Mouse (Mus musculus): ENCODE measurements at regions not wholly inside any gene's neighbourhood (a gene's known extent, or its start where the extent isn't known, plus 50 kb on each side); places are given as distances from the start of the nearest gene placed in this dataset.

- no peak overlapping the region for H3K9ac ChIP-seq (ENCODE audit: low read depth, low read length)
- H3K4me3 ChIP-seq (ENCODE audit: low read depth, low read length), result no peak overlapping the region
- no peak overlapping the region for H3K4me2 ChIP-seq (replicated peaks; ENCODE audit: low read depth)
- 63% methylated on average over 13 of the region's 14 CpGs for WGBS
- no peak overlapping the region for H3K27ac ChIP-seq (ENCODE audit: low read depth, low read length)
- no peak for ATAC-seq
- no peak for TF ChIP-seq CTCF (IDR thresholded peaks at IDR 0.05; ENCODE audit: low read depth)
- H3K9me3 ChIP-seq (ENCODE audit: control insufficient read depth), result no peaks in the 10 kb centered on the region
- H3K4me1 ChIP-seq (replicated peaks; ENCODE audit: control insufficient read depth, insufficient read depth, low read length), result no peaks in the 10 kb centered on the region
- H3K27me3 ChIP-seq (replicated peaks; ENCODE audit: control insufficient read depth, insufficient read depth, low read length), result no peaks in the 10 kb centered on the region
- no peaks in the 10 kb centered on the region for H3K36me3 ChIP-seq (ENCODE audit: control insufficient read depth, insufficient read depth)
Measured at GRCm38 (mm10) chr4:53340021-53340667, 100.1 kb upstream of the Slc44a1 start.

GRCm38 (mm10) chr4:53339125-53340020, 100.8 kb upstream of the Slc44a1 start:
- no peak overlapping the region for H3K9ac ChIP-seq (ENCODE audit: low read depth, low read length)
- no peaks in the 10 kb centered on the region for H3K9me3 ChIP-seq (ENCODE audit: control insufficient read depth)
- no peak overlapping the region for H3K4me3 ChIP-seq (ENCODE audit: low read depth, low read length)
- H3K4me2 ChIP-seq (replicated peaks; ENCODE audit: low read depth), result no peak overlapping the region
- H3K27me3 ChIP-seq (replicated peaks; ENCODE audit: control insufficient read depth, insufficient read depth, low read length), result no peaks in the 10 kb centered on the region
- H3K4me1 ChIP-seq (replicated peaks; ENCODE audit: control insufficient read depth, insufficient read depth, low read length), result no peaks in the 10 kb centered on the region
- no peaks in the 10 kb centered on the region for H3K36me3 ChIP-seq (ENCODE audit: control insufficient read depth, insufficient read depth)
- ATAC-seq, result 0 out of 2 replicates have a peak, but pooled peaks have one; percentile 28
- TF ChIP-seq CTCF (IDR thresholded peaks at IDR 0.05; ENCODE audit: low read depth), result no peak
- WGBS, result 59% methylated on average over 12 of the region's 12 CpGs
- no peak overlapping the region for H3K27ac ChIP-seq (ENCODE audit: low read depth, low read length)

- Histone ChIP-seq H3K27me3 (replicated peaks; ENCODE audit: control insufficient read depth, insufficient read depth, low read length) (no peaks in the 10 kb centered on the region), H3K4me3 (ENCODE audit: low read depth, low read length) (no peak overlapping the region), H3K4me2 (replicated peaks; ENCODE audit: low read depth) (no peak overlapping the region), H3K27ac (ENCODE audit: low read depth, low read length) (no peak overlapping the region), H3K4me1 (replicated peaks; ENCODE audit: control insufficient read depth, insufficient read depth, low read length) (no peaks in the 10 kb centered on the region), H3K9ac (ENCODE audit: low read depth, low read length) (no peak overlapping the region), H3K36me3 (ENCODE audit: control insufficient read depth, insufficient read depth) (no peaks in the 10 kb centered on the region), H3K9me3 (ENCODE audit: control insufficient read depth) (no peaks in the 10 kb centered on the region)
- no peak for ATAC-seq
- WGBS, result 80% methylated on average over 4 of the region's 4 CpGs
- TF ChIP-seq CTCF (IDR thresholded peaks at IDR 0.05; ENCODE audit: low read depth), result no peak
Measured at GRCm38 (mm10) chr4:53338479-53338878, 101.7 kb upstream of the Slc44a1 start.

- Histone ChIP-seq H3K36me3 (ENCODE audit: control insufficient read depth, insufficient read depth) (no peaks in the 10 kb centered on the region), H3K27me3 (replicated peaks; ENCODE audit: control insufficient read depth, insufficient read depth, low read length) (no peaks in the 10 kb centered on the region), H3K27ac (ENCODE audit: low read depth, low read length) (no peak overlapping the region), H3K4me2 (replicated peaks; ENCODE audit: low read depth) (no peak overlapping the region), H3K4me1 (replicated peaks; ENCODE audit: control insufficient read depth, insufficient read depth, low read length) (no peaks in the 10 kb centered on the region), H3K9ac (ENCODE audit: low read depth, low read length) (no peak overlapping the region), H3K4me3 (ENCODE audit: low read depth, low read length) (no peak overlapping the region), H3K9me3 (ENCODE audit: control insufficient read depth) (no peaks in the 10 kb centered on the region)
- 46% methylated on average over 8 of the region's 8 CpGs for WGBS
- no peak for ATAC-seq
- no peak for TF ChIP-seq CTCF (IDR thresholded peaks at IDR 0.05; ENCODE audit: low read depth)
Measured at GRCm38 (mm10) chr4:53337784-53338183, 102.4 kb upstream of the Slc44a1 start.

GRCm38 (mm10) chr4:53327382-53328165, 112.6 kb upstream of the Slc44a1 start:
- no peaks in the 10 kb centered on the region for H3K9me3 ChIP-seq (ENCODE audit: control insufficient read depth)
- H3K4me1 ChIP-seq (replicated peaks; ENCODE audit: control insufficient read depth, insufficient read depth, low read length), result no peaks in the 10 kb centered on the region
- no peak overlapping the region for H3K9ac ChIP-seq (ENCODE audit: low read depth, low read length)
- TF ChIP-seq CTCF (IDR thresholded peaks at IDR 0.05; ENCODE audit: low read depth), result no peak
- no peak overlapping the region for H3K4me2 ChIP-seq (replicated peaks; ENCODE audit: low read depth)
- 56% methylated on average over 7 of the region's 7 CpGs for WGBS
- no peaks in the 10 kb centered on the region for H3K36me3 ChIP-seq (ENCODE audit: control insufficient read depth, insufficient read depth)
- ATAC-seq, result no peak
- H3K4me3 ChIP-seq (ENCODE audit: low read depth, low read length), result no peak overlapping the region
- no peak overlapping the region for H3K27ac ChIP-seq (ENCODE audit: low read depth, low read length)
- no peaks in the 10 kb centered on the region for H3K27me3 ChIP-seq (replicated peaks; ENCODE audit: control insufficient read depth, insufficient read depth, low read length)

- Histone ChIP-seq H3K36me3 (ENCODE audit: control insufficient read depth, insufficient read depth) (no peaks in the 10 kb centered on the region), H3K27ac (ENCODE audit: low read depth, low read length) (no peak overlapping the region), H3K9me3 (ENCODE audit: control insufficient read depth) (no peaks in the 10 kb centered on the region), H3K4me2 (replicated peaks; ENCODE audit: low read depth) (no peak overlapping the region), H3K9ac (ENCODE audit: low read depth, low read length) (no peak overlapping the region), H3K27me3 (replicated peaks; ENCODE audit: control insufficient read depth, insufficient read depth, low read length) (no peaks in the 10 kb centered on the region), H3K4me3 (ENCODE audit: low read depth, low read length) (no peak overlapping the region), H3K4me1 (replicated peaks; ENCODE audit: control insufficient read depth, insufficient read depth, low read length) (no peaks in the 10 kb centered on the region)
- TF ChIP-seq CTCF (IDR thresholded peaks at IDR 0.05; ENCODE audit: low read depth), result no peak
- WGBS, result 50% methylated on average over 4 of the region's 4 CpGs
- ATAC-seq, result no peak
Measured at GRCm38 (mm10) chr4:53323838-53324237, 116.4 kb upstream of the Slc44a1 start.
